Mouse (Mus musculus) hindbrain, postnatal 0 days (tissue): ENCODE data around the gene Tmem176a. TPM values are rescaled to one million over a fixed set of nuclear protein-coding genes. Genes with fewer than 3 reads are reported as not detected.

Experiments
- ATAC-seq: fragments of 200-750 bp; cut with Nextera tagmentation; 2 replicates; pipeline ENCODE4 v1.8.0; 2017; ENCODE audit warnings: mild to moderate bottlenecking, moderate TSS enrichment, moderate library complexity
- DNase-seq: peaks from one replicate; pipeline ENCODE4 v3.0.0-alpha.2; 2015; ENCODE audit warnings: low spot score
- H3K27ac ChIP-seq: fragments of 300-500 bp; sonication (generic); 2 replicates; pipeline ENCODE4 v1.5.1; 2014; ENCODE audit warnings: mild to moderate bottlenecking
- H3K27me3 ChIP-seq: fragments of 300-500 bp; sonication (generic); 2 replicates; pipeline ENCODE4 v1.6.1; 2014; ENCODE audit warnings: low read length, mixed read lengths; ENCODE audit not compliant: insufficient read depth
- H3K36me3 ChIP-seq: fragments of 300-500 bp; sonication (generic); 2 replicates; pipeline ENCODE4 v1.6.1; 2014; ENCODE audit warnings: low read length, mixed read lengths; ENCODE audit not compliant: insufficient read depth
- H3K4me1 ChIP-seq: fragments of 300-500 bp; sonication (generic); 2 replicates; pipeline ENCODE4 v1.6.1; 2014; ENCODE audit warnings: antibody characterized with exemption, low read length, mixed read lengths; ENCODE audit not compliant: insufficient read depth
- H3K4me2 ChIP-seq: fragments of 300-500 bp; sonication (generic); 2 replicates; pipeline ENCODE4 v1.6.1; 2014; ENCODE audit warnings: low read depth, mild to moderate bottlenecking, low read length, moderate library complexity, mixed read lengths
- H3K4me3 ChIP-seq: fragments of 300-500 bp; sonication (generic); 2 replicates; pipeline ENCODE4 v1.5.1; 2014; ENCODE audit warnings: low read length
- H3K9ac ChIP-seq: fragments of 300-500 bp; sonication (generic); replicated peaks from 2 replicates; pipeline ENCODE4 v1.6.1; 2014; ENCODE audit warnings: mild to moderate bottlenecking, low read length, moderate library complexity, mixed read lengths
- H3K9me3 ChIP-seq: fragments of 300-500 bp; sonication (generic); 2 replicates; pipeline ENCODE4 v1.6.1; 2016; ENCODE audit warnings: low read length, mixed read lengths
- CTCF ChIP-seq: IDR thresholded peaks from 2 replicates; pipeline ENCODE4 v1.5.1; 2016; ENCODE audit warnings: antibody characterized with exemption, control low read depth, low read depth
- WGBS: fragments of 180-500 bp; shearing (Covaris S2); extraction: QIAGEN DNeasy Blood & Tissue Kit; methylation state at CpG from one replicate; pipeline ENCODE4 v1.1.7; 2014; 5-methylcytosine and 5-hydroxymethylcytosine counted together
- polyA plus RNA-seq: library from polyadenylated mRNA; unstranded; fragments of >200 nt; fragmentation: Nextera tagmentation; extraction: Ambion mirVana; gene quantifications from 2 replicates; pipeline ENCODE4 v1.2.1, GENCODE M21; 2015
- total RNA-seq: library from RNA; depleted of rRNA; stranded (reverse); fragments of >200 nt; gene quantifications from 2 replicates; pipeline ENCODE4 v1.2.3, GENCODE M21; 2014

Tmem176a gene
- total and polyA plus RNA-seq, 2 experiments from 2014 or later, result 27.2 to 40.1 TPM

- Histone ChIP-seq H3K27ac (no peak overlapping the region), H3K27me3 (no peaks in the 10 kb centered on the region), H3K36me3 (no peaks in the 10 kb centered on the region), H3K4me1 (no peaks in the 10 kb centered on the region), H3K9me3 (no peaks in the 10 kb centered on the region), H3K4me2 (peak overlapping the region; percentile 44), H3K4me3 (peak overlapping the region; percentile 14; the same call in 1 of the 2 replicates), H3K9ac (no peak overlapping the region)
- WGBS, result 13% methylated on average over 23 of the region's 23 CpGs
- peak; percentile 73 for ATAC-seq
- peak; percentile 77 for TF ChIP-seq CTCF
- DNase-seq, result peak; percentile 85
These were observed 19.6 kb downstream of the Tmem176a start for GRCm38 (mm10) chr6:48860130-48860815.

GRCm38 (mm10) chr6:48860851-48861250 is 20.1 kb downstream of the Tmem176a start:
- DNase-seq (no peak), ATAC-seq (no peak)
- 100% methylated on average over 1 of the region's 1 CpGs for WGBS
- no peaks in the 10 kb centered on the region for H3K4me1 ChIP-seq
- H3K4me2 ChIP-seq, result no peak overlapping the region
- H3K27me3 ChIP-seq, result no peaks in the 10 kb centered on the region
- H3K4me3 ChIP-seq, result no peak overlapping the region
- no peaks in the 10 kb centered on the region for H3K9me3 ChIP-seq
- H3K27ac ChIP-seq, result no peak overlapping the region
- TF ChIP-seq CTCF, result no peak
- H3K9ac ChIP-seq, result no peak overlapping the region
- no peaks in the 10 kb centered on the region for H3K36me3 ChIP-seq

DNA sequence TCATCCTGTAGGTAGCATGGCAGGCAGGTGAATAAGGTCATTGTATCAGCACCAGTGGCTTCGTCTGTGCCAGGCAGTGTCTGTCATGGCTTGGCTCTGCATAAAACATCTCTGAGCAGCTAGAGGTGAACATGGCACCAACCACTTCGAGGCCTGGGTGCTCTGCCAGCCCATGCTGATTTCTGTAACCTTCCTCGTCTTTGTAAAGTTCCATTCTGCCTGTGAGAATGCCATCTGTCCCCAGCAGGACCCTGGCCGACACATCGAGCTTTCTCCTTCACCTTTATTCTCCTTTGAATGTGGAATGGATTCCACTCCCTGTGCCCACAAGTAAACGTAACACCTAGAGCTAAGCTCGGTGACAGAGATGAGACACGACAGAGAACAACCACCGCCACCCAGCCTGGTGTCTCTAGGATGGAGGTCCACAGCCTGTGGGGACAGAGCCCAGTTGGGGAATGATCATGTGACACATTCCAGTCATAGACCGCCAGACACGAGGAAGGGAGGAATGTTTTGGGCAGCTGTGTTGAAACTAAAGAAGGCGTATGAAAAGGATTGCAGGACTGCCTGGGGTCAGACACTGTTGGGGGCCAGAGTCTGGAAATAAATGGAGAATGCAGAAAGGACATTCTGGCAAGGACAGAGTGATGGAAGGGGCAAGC is 21.0 kb downstream of the Tmem176a start:
- ATAC-seq (no peak), DNase-seq (no peak)
- Histone ChIP-seq H3K27ac (no peak overlapping the region), H3K9me3 (no peaks in the 10 kb centered on the region), H3K4me3 (no peak overlapping the region), H3K4me2 (no peak overlapping the region), H3K9ac (no peak overlapping the region), H3K36me3 (no peaks in the 10 kb centered on the region), H3K4me1 (no peaks in the 10 kb centered on the region), H3K27me3 (no peaks in the 10 kb centered on the region)
- 55% methylated on average over 12 of the region's 12 CpGs for WGBS
- TF ChIP-seq CTCF, result no peak

GRCm38 (mm10) chr6:48862816-48863215 is 22.1 kb downstream of the Tmem176a start:
- WGBS, result 74% methylated on average over 4 of the region's 4 CpGs
- no peak for TF ChIP-seq CTCF
- no peak overlapping the region for H3K4me2 ChIP-seq
- no peaks in the 10 kb centered on the region for H3K36me3 ChIP-seq
- H3K27ac ChIP-seq, result no peak overlapping the region
- no peak for DNase-seq
- H3K4me1 ChIP-seq, result peaks cover 6% of the 10 kb centered on the region; the same call in 1 of the 2 replicates
- H3K27me3 ChIP-seq, result no peaks in the 10 kb centered on the region
- no peak overlapping the region for H3K4me3 ChIP-seq
- no peak for ATAC-seq
- H3K9ac ChIP-seq, result no peak overlapping the region
- no peaks in the 10 kb centered on the region for H3K9me3 ChIP-seq

- no peaks in the 10 kb centered on the region for H3K9me3 ChIP-seq
- no peak for TF ChIP-seq CTCF
- H3K27ac ChIP-seq, result no peak overlapping the region
- H3K4me3 ChIP-seq, result no peak overlapping the region
- H3K4me1 ChIP-seq, result peaks cover 6% of the 10 kb centered on the region; the same call in 1 of the 2 replicates
- H3K9ac ChIP-seq, result no peak overlapping the region
- WGBS, result 73% methylated on average over 7 of the region's 7 CpGs
- ATAC-seq (no peak), DNase-seq (no peak)
- H3K4me2 ChIP-seq, result no peak overlapping the region
- no peaks in the 10 kb centered on the region for H3K27me3 ChIP-seq
- no peaks in the 10 kb centered on the region for H3K36me3 ChIP-seq
These were observed 22.8 kb downstream of the Tmem176a start for GRCm38 (mm10) chr6:48863488-48863887.

DNA sequence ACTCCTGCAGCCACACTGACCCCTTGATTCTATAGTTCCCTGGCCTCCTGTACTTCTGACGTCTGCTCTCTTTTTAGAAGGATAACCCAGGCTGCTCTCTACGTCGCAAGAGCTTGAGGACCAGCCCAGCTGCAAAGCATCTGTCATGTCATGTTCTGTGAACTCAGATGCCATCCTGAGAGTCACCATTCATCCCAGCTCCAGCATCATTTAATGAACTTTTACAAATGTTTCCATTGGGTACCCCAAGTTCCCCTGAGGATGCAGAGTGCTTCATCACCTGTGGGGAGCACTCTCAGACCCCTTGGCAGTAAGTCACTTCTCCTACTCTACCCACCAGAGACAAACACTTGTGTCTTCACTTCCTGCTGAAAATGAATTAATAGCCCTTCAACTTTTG is 23.5 kb downstream of the Tmem176a start:
- DNase-seq (no peak), ATAC-seq (no peak)
- no peak overlapping the region for H3K9ac ChIP-seq
- H3K27me3 ChIP-seq, result no peaks in the 10 kb centered on the region
- no peak overlapping the region for H3K4me2 ChIP-seq
- H3K27ac ChIP-seq, result no peak overlapping the region
- 48% methylated on average over 3 of the region's 3 CpGs for whole genome bisulfite sequencing
- TF ChIP-seq CTCF, result no peak
- H3K36me3 ChIP-seq, result no peaks in the 10 kb centered on the region
- no peak overlapping the region for H3K4me3 ChIP-seq
- H3K4me1 ChIP-seq, result peaks cover 6% of the 10 kb centered on the region; the same call in 1 of the 2 replicates
- H3K9me3 ChIP-seq, result no peaks in the 10 kb centered on the region

DNA sequence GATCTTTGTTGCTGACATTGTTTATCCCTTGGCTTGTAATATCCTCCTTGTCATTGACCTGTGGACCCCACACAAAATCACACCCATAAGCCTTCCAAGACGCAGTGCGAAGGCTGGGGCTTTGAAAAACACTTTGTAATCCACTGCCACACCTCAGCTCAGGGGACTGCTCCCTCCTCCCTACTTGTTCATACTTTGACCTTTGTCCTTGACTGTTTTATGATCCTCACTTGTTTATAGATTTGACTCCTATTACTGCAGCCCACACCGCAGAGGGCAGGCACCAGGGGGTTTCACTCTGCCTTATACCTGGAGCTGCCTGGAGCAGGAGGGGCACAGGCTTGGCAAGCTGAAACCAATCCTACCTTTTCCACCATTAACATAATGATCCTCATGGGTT is 24.0 kb downstream of the Tmem176a start:
- no peak overlapping the region for H3K4me2 ChIP-seq
- TF ChIP-seq CTCF, result no peak
- WGBS, result 72% methylated on average over 3 of the region's 3 CpGs

More for the DNA sequence above, 24.0 kb downstream of the Tmem176a start:
- Histone ChIP-seq H3K9me3 (no peaks in the 10 kb centered on the region), H3K27ac (no peak overlapping the region), H3K4me3 (no peak overlapping the region), H3K4me1 (peaks cover 6% of the 10 kb centered on the region; the same call in 1 of the 2 replicates), H3K36me3 (no peaks in the 10 kb centered on the region), H3K27me3 (no peaks in the 10 kb centered on the region), H3K9ac (no peak overlapping the region)
- ATAC-seq (no peak), DNase-seq (no peak)
